Mouse (Mus musculus) CH12.LX (cell line): Measurements from ENCODE around the gene Ppt2.

Experiments used
- CHD2 ChIP-seq: IDR thresholded peaks from 2 replicates; pipeline ENCODE4 v1.6.1; 2011; ENCODE audit warnings: low read length, improper control_type of control experiment
- CTCF ChIP-seq, 2 experiments: IDR thresholded peaks in 1 of 2; conservative IDR thresholded peaks in 1 of 2; 2 replicates each; pipeline ENCODE4 v1.5.1; 2011 to 2012; ENCODE audit warnings: low read depth in 2 of 2, low read length in 2 of 2, improper control_type of control experiment in 1 of 2, inconsistent platforms in 1 of 2, mild to moderate bottlenecking in 1 of 2, moderate library complexity in 1 of 2
- ELF1 ChIP-seq: IDR thresholded peaks from 2 replicates; pipeline ENCODE4 v1.6.1; 2014; ENCODE audit warnings: low read depth, mild to moderate bottlenecking, inconsistent platforms, low read length, improper control_type of control experiment
- EP300 ChIP-seq: IDR thresholded peaks from 2 replicates; pipeline ENCODE4 v1.6.1; 2011; ENCODE audit warnings: low read length, improper control_type of control experiment
- HCFC1 ChIP-seq: IDR thresholded peaks from 2 replicates; pipeline ENCODE4 v1.6.1; 2012; ENCODE audit warnings: low read depth, mild to moderate bottlenecking, inconsistent platforms, low read length, improper control_type of control experiment
- MEF2A ChIP-seq: IDR thresholded peaks from 2 replicates; pipeline ENCODE4 v1.6.1; 2014; ENCODE audit warnings: low read depth, mild to moderate bottlenecking, inconsistent platforms, low read length, improper control_type of control experiment, borderline replicate concordance
- MYC ChIP-seq: IDR thresholded peaks from 2 replicates; pipeline ENCODE4 v1.6.1; 2011; ENCODE audit warnings: low read depth, mild to moderate bottlenecking, improper control_type of control experiment, low read length
- NELFE ChIP-seq: IDR thresholded peaks from 2 replicates; pipeline ENCODE4 v1.6.1; 2011; ENCODE audit warnings: low read depth, low read length, improper control_type of control experiment
- POLR2A ChIP-seq: IDR thresholded peaks from 2 replicates; pipeline ENCODE4 v1.6.1; 2011; ENCODE audit warnings: low read depth, mild to moderate bottlenecking, improper control_type of control experiment, low read length
- POLR2AphosphoS2 ChIP-seq: IDR thresholded peaks from 2 replicates; pipeline ENCODE4 v1.6.1; 2011; ENCODE audit warnings: low read depth, low read length, improper control_type of control experiment
- RAD21 ChIP-seq: IDR thresholded peaks from 2 replicates; pipeline ENCODE4 v1.6.1; 2011; ENCODE audit warnings: low read depth, mild to moderate bottlenecking, low read length, improper control_type of control experiment, moderate library complexity
- SMC3 ChIP-seq: IDR thresholded peaks from 2 replicates; pipeline ENCODE4 v1.6.1; 2011; ENCODE audit warnings: low read depth, low read length, improper control_type of control experiment
- USF1 ChIP-seq: IDR thresholded peaks from 2 replicates; pipeline ENCODE4 v1.6.1; 2014; ENCODE audit warnings: low read depth, mild to moderate bottlenecking, inconsistent platforms, low read length, improper control_type of control experiment
- ZC3H11A ChIP-seq: IDR thresholded peaks from 2 replicates; pipeline ENCODE4 v1.6.1; 2012; ENCODE audit warnings: low read depth, mild to moderate bottlenecking, inconsistent platforms, low read length, improper control_type of control experiment

DNA sequence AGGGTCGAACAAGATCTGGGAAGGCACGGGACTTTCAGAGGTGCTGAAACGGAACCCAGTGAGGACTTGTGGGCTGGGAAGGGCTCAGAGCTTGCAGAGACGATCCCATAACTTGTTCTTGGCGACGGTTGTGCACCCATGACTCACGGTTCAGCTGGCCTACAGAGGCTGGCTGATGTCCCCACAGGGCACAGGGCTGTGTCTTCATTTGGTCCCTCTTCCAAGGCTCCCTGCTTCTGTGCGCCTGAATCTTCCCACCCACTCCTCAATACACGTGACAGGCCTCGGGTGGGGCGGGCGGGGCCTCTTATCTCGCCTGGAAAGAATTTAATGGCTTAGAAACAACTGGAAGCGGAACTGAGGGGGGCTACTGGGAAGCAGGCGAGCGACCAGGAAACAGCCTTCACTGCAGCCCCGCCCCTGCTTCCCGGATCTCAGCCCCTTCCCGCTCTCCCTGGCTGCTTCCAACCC lies 32.8 kb upstream of the Ppt2 start:
- TF ChIP-seq CHD2 (no peak), USF1 (no peak), NELFE (no peak), MYC (no peak), POLR2AphosphoS2 (no peak), HCFC1 (no peak), CTCF (conservative IDR thresholded peaks at IDR 0.05 in 1 of 2, IDR thresholded peaks at IDR 0.05 in 1 of 2; ENCODE audit: low read depth in 2 of 2, low read length in 2 of 2) (no peak), ZC3H11A (no peak), SMC3 (no peak), MEF2A (no peak), EP300 (no peak), POLR2A (no peak), RAD21 (no peak), ELF1 (no peak)
